In genomic region chr3:147183656-147184290, GRCm38 (mm10) we compare ENCODE assay signal across 19 mouse cellular contexts.
DNase-seq lines count a peak whose midpoint lies in the region; ATAC-seq lines count a peak whose summit lies in the region.
"Had no signal": no experiment of that assay in that cellular context is flagged by ENCODE, and none has a peak within 500 bp of the region (broad histone marks: within the 10 kb centered on the region; RNA-seq: fewer than 3 reads in every experiment).

No protein-coding gene starts in this region.

- 0 out of 2 replicates have a peak overlapping the region, but pooled peaks have one; percentile 20 for H3K27ac ChIP-seq in hindbrain, embryonic 15.5 days (replicated peaks)
- H3K27ac ChIP-seq in hindbrain, embryonic 11.5 days (ENCODE audit: low read depth, low read length) = no peak overlapping the region
- H3K27ac ChIP-seq: intestine, embryonic 15.5 days; kidney, embryonic 15.5 days; liver, embryonic 15.5 days had no signal

- intact Hi-C loops in left cerebral cortex, postnatal 14 days (cut with DNase I) = no loop called here

- H3K9me3 ChIP-seq in hindbrain, embryonic 15.5 days = no peaks in the 10 kb centered on the region
- H3K9me3 ChIP-seq in hindbrain, embryonic 11.5 days (ENCODE audit: control insufficient read depth, low read length) = no peaks in the 10 kb centered on the region
- H3K9me3 ChIP-seq: intestine, embryonic 15.5 days; kidney, embryonic 15.5 days; liver, embryonic 15.5 days had no signal

- H3K36me3 ChIP-seq in hindbrain, embryonic 15.5 days = no peaks in the 10 kb centered on the region
- H3K36me3 ChIP-seq in hindbrain, embryonic 11.5 days (ENCODE audit: control insufficient read depth, insufficient read depth, low read length) = no peaks in the 10 kb centered on the region
- H3K36me3 ChIP-seq: intestine, embryonic 15.5 days; kidney, embryonic 15.5 days; liver, embryonic 15.5 days had no signal

- H3K4me3 ChIP-seq in hindbrain, embryonic 15.5 days = no peak overlapping the region
- no peak overlapping the region for H3K4me3 ChIP-seq in hindbrain, embryonic 11.5 days (ENCODE audit: low read depth, low read length)
- H3K4me3 ChIP-seq: erythroblast, embryonic 14.5 days; intestine, embryonic 15.5 days; kidney, embryonic 15.5 days; liver, embryonic 15.5 days; megakaryocyte, embryonic 14.5 days had no signal

- 0 out of 2 replicates have a peak, but pooled peaks cover 2% of the 10 kb centered on the region for H3K27me3 ChIP-seq in hindbrain, embryonic 15.5 days
- no peaks in the 10 kb centered on the region for H3K27me3 ChIP-seq in hindbrain, embryonic 11.5 days (ENCODE audit: control insufficient read depth, insufficient read depth, low read length)
- H3K27me3 ChIP-seq: CH12.LX; intestine, embryonic 15.5 days; megakaryocyte, embryonic 14.5 days had no signal

- H3K9ac ChIP-seq in hindbrain, embryonic 15.5 days = no peak overlapping the region
- no peak overlapping the region for H3K9ac ChIP-seq in hindbrain, embryonic 11.5 days (ENCODE audit: low read depth, low read length)
- H3K9ac ChIP-seq: intestine, embryonic 15.5 days; kidney, embryonic 15.5 days; liver, embryonic 15.5 days had no signal

- 57% methylated on average over 11 of the region's 11 CpGs for WGBS in hindbrain, embryonic 15.5 days
- 71% methylated on average over 11 of the region's 11 CpGs for WGBS in hindbrain, embryonic 11.5 days

- DNase-seq in cerebellum, postnatal 10 days = peak; percentile 19 to 37
- no peak for DNase-seq in cerebellum, postnatal 25 days
- no peak for DNase-seq in hindbrain, embryonic 11.5 days (ENCODE audit: low spot score)
- peak; percentile 39 for DNase-seq in 3134 (ENCODE audit: extremely low read depth, insufficient read length, low spot score)
- DNase-seq in fibroblast of lung, adult 2 months (ENCODE audit: low read depth) = peak; percentile 65
- DNase-seq in left cerebral cortex, postnatal 14 days (ENCODE audit: low spot score in 2 of 2) = no peak
- DNase-seq: adrenal gland, postnatal 25 days; cerebellum, adult 2 months; spleen, adult 18-20 months had no signal

- H3K4me1 ChIP-seq in hindbrain, embryonic 15.5 days (replicated peaks) = peaks cover 27% of the 10 kb centered on the region
- H3K4me1 ChIP-seq in hindbrain, embryonic 11.5 days (replicated peaks; ENCODE audit: control insufficient read depth, insufficient read depth, low read length) = peaks cover 8% of the 10 kb centered on the region
- H3K4me1 ChIP-seq: liver, embryonic 15.5 days; megakaryocyte, embryonic 14.5 days had no signal

- ATAC-seq in hindbrain, embryonic 15.5 days (ENCODE audit: low FRiP score, low read depth) = no peak
- no peak for ATAC-seq in hindbrain, embryonic 11.5 days (ENCODE audit: low FRiP score)
- ATAC-seq in erythroid progenitor cell, adult 5-6 weeks (replicated peaks; ENCODE audit: low FRiP score, poor library complexity, severe bottlenecking) = no peak
- ATAC-seq: intestine, embryonic 15.5 days; lung, postnatal 0 days had no signal

- H3K4me2 ChIP-seq in hindbrain, embryonic 15.5 days = no peak overlapping the region
- H3K4me2 ChIP-seq in hindbrain, embryonic 11.5 days (replicated peaks; ENCODE audit: low read depth, low read length) = no peak overlapping the region
- H3K4me2 ChIP-seq: heart, embryonic 11.5 days; intestine, embryonic 15.5 days; kidney, embryonic 15.5 days; liver, embryonic 15.5 days had no signal

Comparison
In these comparisons a context has a peak if more than half of its experiments do, and no peak if none do; other contexts are left out.
1. DNase-seq: peak in cerebellum, postnatal 10 days (2 of 2), 3134 (single experiment) and fibroblast of lung, adult 2 months (single experiment); none in cerebellum, postnatal 25 days (0 of 2), hindbrain, embryonic 11.5 days (single experiment) and left cerebral cortex, postnatal 14 days (0 of 2).